Mouse (Mus musculus) olfactory bulb, adult 2 months (tissue): ENCODE measurements around the gene Dynlt1c.
"Not testable (repeated sequence)": the region's sequence is repeated elsewhere in the genome, so short reads cannot be mapped to it uniquely, and the experiment has no call there.

Experiments used
- CTCF ChIP-seq: fragments of 200-500 bp; IDR thresholded peaks from 2 replicates; pipeline ENCODE4 v1.5.1; 2012; ENCODE audit warnings: low read depth, mild to moderate bottlenecking, low read length, moderate library complexity; ENCODE audit not compliant: insufficient read depth
- POLR2A ChIP-seq: fragments of 200-500 bp; IDR thresholded peaks from 2 replicates; pipeline ENCODE4 v1.6.1; 2012; ENCODE audit warnings: mild to moderate bottlenecking, low read depth, low read length, moderate library complexity; ENCODE audit not compliant: insufficient read depth

DNA sequence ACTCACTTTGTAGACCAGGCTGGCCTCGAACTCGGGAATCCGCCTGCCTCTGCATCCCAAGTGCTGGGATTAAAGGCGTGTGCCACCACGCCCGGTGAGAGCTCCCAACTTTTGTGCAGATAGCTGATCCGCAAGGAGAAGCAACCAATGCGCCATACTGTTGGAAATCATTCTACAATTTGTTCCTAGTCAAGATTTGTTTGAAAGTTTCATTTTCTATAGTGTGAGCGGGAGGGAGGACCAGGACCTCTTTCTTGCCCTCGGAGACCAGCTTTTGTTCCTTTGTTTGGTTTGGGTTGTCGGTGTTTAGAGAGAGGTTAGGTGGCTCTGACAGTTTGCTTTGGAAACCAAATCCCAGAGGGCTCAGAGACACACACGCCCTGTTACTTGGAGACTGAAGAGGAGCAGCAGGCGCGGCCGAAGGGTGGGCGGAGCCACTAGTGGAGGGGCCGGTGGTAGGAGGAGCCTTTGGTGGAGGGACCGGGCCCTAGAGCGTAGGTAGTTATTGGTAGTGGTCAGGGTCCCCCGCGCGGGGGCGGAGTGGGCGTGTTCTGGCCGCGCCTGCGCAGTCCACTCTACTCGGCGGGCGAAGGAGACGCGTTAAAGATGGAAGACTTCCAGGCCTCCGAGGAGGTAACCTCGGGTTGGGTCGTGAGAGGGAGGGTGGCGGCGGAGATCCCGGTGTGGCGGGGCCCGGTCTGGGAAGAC lies at the start of gene Dynlt1c:
- TF ChIP-seq CTCF, POLR2A: not testable (repeated sequence)
